Mouse (Mus musculus) heart, embryonic 15.5 days (tissue): ENCODE results near the gene Fbxo6. TPM values are rescaled to one million over a fixed set of nuclear protein-coding genes. Genes with fewer than 3 reads are reported as not detected.

Source experiments
- ATAC-seq: fragments of 200-750 bp; cut with Nextera tagmentation; replicated peaks from 2 replicates; pipeline ENCODE4 v1.8.0; 2017; ENCODE audit warnings: low read depth, moderate TSS enrichment; ENCODE audit not compliant: insufficient number of reproducible peaks, insufficient read depth, low FRiP score
- H3K27ac ChIP-seq: fragments of 300-500 bp; sonication (generic); 2 replicates; pipeline ENCODE4 v1.5.1; 2015; ENCODE audit warnings: mild to moderate bottlenecking, inconsistent platforms
- H3K27me3 ChIP-seq: fragments of 300-500 bp; sonication (generic); 2 replicates; pipeline ENCODE4 v1.6.1; 2015; ENCODE audit warnings: inconsistent platforms
- H3K36me3 ChIP-seq: fragments of 300-500 bp; sonication (generic); 2 replicates; pipeline ENCODE4 v1.6.1; 2015; ENCODE audit warnings: mild to moderate bottlenecking, inconsistent platforms
- H3K4me1 ChIP-seq: fragments of 300-500 bp; sonication (generic); replicated peaks from 2 replicates; pipeline ENCODE4 v1.6.1; 2015; ENCODE audit warnings: inconsistent platforms
- H3K4me2 ChIP-seq: fragments of 300-500 bp; sonication (generic); 2 replicates; pipeline ENCODE4 v1.6.1; 2015; ENCODE audit warnings: inconsistent platforms, mild to moderate bottlenecking, moderate library complexity
- H3K4me3 ChIP-seq: fragments of 300-500 bp; sonication (generic); 2 replicates; pipeline ENCODE4 v1.5.1; 2015; ENCODE audit warnings: mild to moderate bottlenecking, inconsistent platforms
- H3K9ac ChIP-seq: fragments of 300-500 bp; sonication (generic); 2 replicates; pipeline ENCODE4 v1.6.1; 2015; ENCODE audit warnings: mild to moderate bottlenecking, inconsistent platforms
- H3K9me3 ChIP-seq: fragments of 300-500 bp; sonication (generic); replicated peaks from 2 replicates; pipeline ENCODE4 v1.6.1; 2016; ENCODE audit warnings: inconsistent platforms
- WGBS: fragments of 180-500 bp; shearing (Covaris S2); methylation state at CpG from one replicate; pipeline ENCODE4 v1.1.7; 2015; ENCODE audit warnings: mixed read lengths; 5-methylcytosine and 5-hydroxymethylcytosine counted together
- polyA plus RNA-seq: library from polyadenylated mRNA; unstranded; fragments of >200 nt; fragmentation: Nextera tagmentation; extraction: Ambion mirVana; gene quantifications from 2 replicates; pipeline ENCODE4 v1.2.1, GENCODE M21; 2015

Fbxo6 gene
- polyA plus RNA-seq, 1 experiment from 2014 or later: 18.8 TPM

GRCm38 (mm10) chr4:148173811-148174494, 22.0 kb upstream of the Fbxo6 start:
- ATAC-seq: no peak
- no peak overlapping the region for H3K4me2 ChIP-seq
- peak overlapping the region; percentile 1; the same call in 1 of the 2 replicates for H3K4me3 ChIP-seq
- no peaks in the 10 kb centered on the region for H3K9me3 ChIP-seq
- 3% methylated on average over 30 of the region's 30 CpGs for WGBS
- peaks cover 93% of the 10 kb centered on the region for H3K27me3 ChIP-seq
- no peaks in the 10 kb centered on the region for H3K36me3 ChIP-seq
- H3K9ac ChIP-seq: no peak overlapping the region
- H3K27ac ChIP-seq: no peak overlapping the region
- H3K4me1 ChIP-seq: 0 out of 2 replicates have a peak, but pooled peaks cover 4% of the 10 kb centered on the region

- H3K36me3 ChIP-seq: no peaks in the 10 kb centered on the region
- no peak for ATAC-seq
- WGBS: 40% methylated on average over 3 of the region's 3 CpGs
These were observed 19.3 kb upstream of the Fbxo6 start for GRCm38 (mm10) chr4:148171261-148171660.

DNA sequence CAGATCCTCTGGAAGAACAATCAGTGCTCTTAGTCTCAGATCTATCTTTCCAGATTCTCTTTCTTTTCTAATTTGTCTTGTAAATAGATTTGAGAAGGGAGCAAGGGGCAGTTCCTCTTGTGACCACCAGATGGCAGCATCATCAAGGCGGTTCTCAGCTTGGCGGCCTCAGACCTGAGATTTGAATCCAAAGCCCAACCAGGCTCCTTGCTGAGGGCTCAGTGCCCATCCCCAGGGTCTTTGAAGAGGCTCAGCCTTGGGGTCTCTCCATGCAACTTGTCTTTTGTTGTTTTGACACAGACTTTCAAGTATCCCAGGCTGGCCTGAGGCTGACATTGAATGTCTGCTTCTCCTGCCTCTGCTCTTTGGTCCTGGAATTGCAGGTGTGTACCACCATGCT, 18.9 kb upstream of the Fbxo6 start:
- 2% methylated on average over 2 of the region's 2 CpGs for WGBS
- H3K36me3 ChIP-seq: no peaks in the 10 kb centered on the region
- no peak for ATAC-seq
- no peak overlapping the region for H3K27ac ChIP-seq
- H3K4me1 ChIP-seq: peaks cover 12% of the 10 kb centered on the region
- peaks cover 89% of the 10 kb centered on the region for H3K27me3 ChIP-seq
- H3K9ac ChIP-seq: no peak overlapping the region
- no peak overlapping the region for H3K4me3 ChIP-seq
- no peak overlapping the region for H3K4me2 ChIP-seq
- no peaks in the 10 kb centered on the region for H3K9me3 ChIP-seq

More at GRCm38 (mm10) chr4:148171261-148171660, 19.3 kb upstream of the Fbxo6 start:
- H3K4me2 ChIP-seq: no peak overlapping the region
- peaks cover 89% of the 10 kb centered on the region for H3K27me3 ChIP-seq
- H3K27ac ChIP-seq: no peak overlapping the region
- H3K9me3 ChIP-seq: no peaks in the 10 kb centered on the region
- H3K4me3 ChIP-seq: no peak overlapping the region
- no peak overlapping the region for H3K9ac ChIP-seq
- H3K4me1 ChIP-seq: peaks cover 11% of the 10 kb centered on the region

GRCm38 (mm10) chr4:148169586-148169985, 17.6 kb upstream of the Fbxo6 start:
- WGBS: 14% methylated on average over 15 of the region's 15 CpGs
- Histone ChIP-seq H3K4me2 (0 out of 2 replicates have a peak overlapping the region, but pooled peaks have one; percentile 15), H3K36me3 (no peaks in the 10 kb centered on the region), H3K9ac (no peak overlapping the region), H3K4me1 (peaks cover 15% of the 10 kb centered on the region), H3K27ac (no peak overlapping the region), H3K4me3 (no peak overlapping the region), H3K27me3 (peaks cover 89% of the 10 kb centered on the region), H3K9me3 (no peaks in the 10 kb centered on the region)
- ATAC-seq: no peak

DNA sequence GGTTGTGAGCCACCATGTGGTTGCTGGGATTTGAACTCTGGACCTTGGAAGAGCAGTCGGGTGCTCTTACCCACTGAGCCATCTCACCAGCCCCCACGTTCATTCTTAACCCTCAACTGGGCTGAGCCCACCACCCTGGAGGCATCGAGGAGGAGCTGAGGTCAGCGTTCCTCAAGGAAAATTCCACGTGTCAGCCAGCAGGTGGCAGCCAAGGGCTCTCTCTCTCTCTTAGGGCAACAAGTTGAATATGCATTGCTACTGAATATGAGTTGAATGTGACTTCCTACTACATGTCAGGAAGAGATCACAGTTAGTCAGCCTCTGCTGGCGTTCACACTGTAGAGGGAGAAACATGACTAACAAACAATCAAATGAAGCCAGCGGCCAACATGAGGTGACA, 16.3 kb upstream of the Fbxo6 start:
- ATAC-seq: no peak
- 19% methylated on average over 7 of the region's 7 CpGs for WGBS

GRCm38 (mm10) chr4:148166986-148167385, 15.0 kb upstream of the Fbxo6 start:
- Histone ChIP-seq H3K36me3 (no peaks in the 10 kb centered on the region), H3K4me1 (peaks cover 23% of the 10 kb centered on the region), H3K27ac (no peak overlapping the region), H3K9ac (no peak overlapping the region), H3K27me3 (peaks cover 89% of the 10 kb centered on the region), H3K4me2 (peak overlapping the region; percentile 33), H3K9me3 (no peaks in the 10 kb centered on the region), H3K4me3 (0 out of 2 replicates have a peak overlapping the region, but pooled peaks have one; percentile 6)
- no peak for ATAC-seq
- 26% methylated on average over 4 of the region's 4 CpGs for WGBS

More for the DNA sequence above, 16.3 kb upstream of the Fbxo6 start:
- no peak overlapping the region for H3K27ac ChIP-seq
- H3K4me3 ChIP-seq: no peak overlapping the region
- peaks cover 88% of the 10 kb centered on the region for H3K27me3 ChIP-seq
- H3K9me3 ChIP-seq: no peaks in the 10 kb centered on the region
- no peaks in the 10 kb centered on the region for H3K36me3 ChIP-seq
- H3K4me2 ChIP-seq: no peak overlapping the region
- H3K4me1 ChIP-seq: peaks cover 23% of the 10 kb centered on the region
- no peak overlapping the region for H3K9ac ChIP-seq

DNA sequence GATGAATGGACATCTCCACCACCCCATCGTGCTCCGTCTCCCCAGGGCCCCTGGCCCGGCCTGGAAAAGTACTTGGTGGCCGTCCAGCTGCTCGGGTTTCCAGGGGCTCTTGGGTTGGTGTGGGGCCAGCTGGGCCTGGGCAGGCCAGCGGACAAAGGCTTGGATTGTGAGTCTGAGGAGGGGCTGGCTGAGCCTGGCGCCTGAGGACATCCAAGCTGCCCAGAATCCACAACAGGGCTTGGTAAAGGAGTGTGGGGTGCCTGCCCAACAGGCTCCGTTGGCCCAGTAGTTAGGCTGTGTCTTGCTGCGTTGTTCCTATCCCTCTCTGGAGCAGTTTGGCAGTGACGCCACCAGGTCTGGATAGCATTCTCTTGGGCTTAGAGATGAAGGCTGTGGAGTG, 14.5 kb upstream of the Fbxo6 start:
- Histone ChIP-seq H3K27me3 (peaks cover 89% of the 10 kb centered on the region), H3K4me3 (0 out of 2 replicates have a peak overlapping the region, but pooled peaks have one; percentile 6), H3K36me3 (no peaks in the 10 kb centered on the region), H3K4me1 (peaks cover 23% of the 10 kb centered on the region), H3K9me3 (no peaks in the 10 kb centered on the region), H3K27ac (no peak overlapping the region), H3K9ac (no peak overlapping the region), H3K4me2 (peak overlapping the region; percentile 33; the same call in 1 of the 2 replicates)
- no peak for ATAC-seq
- WGBS: 5% methylated on average over 10 of the region's 10 CpGs

- ATAC-seq: no peak
- Histone ChIP-seq H3K9me3 (no peaks in the 10 kb centered on the region), H3K4me2 (no peak overlapping the region), H3K36me3 (no peaks in the 10 kb centered on the region), H3K4me3 (no peak overlapping the region), H3K9ac (no peak overlapping the region), H3K27ac (no peak overlapping the region), H3K27me3 (peaks cover 90% of the 10 kb centered on the region), H3K4me1 (peaks cover 27% of the 10 kb centered on the region)
- WGBS: 12% methylated on average over 17 of the region's 17 CpGs
These were observed 13.6 kb upstream of the Fbxo6 start for GRCm38 (mm10) chr4:148165551-148165950.

DNA sequence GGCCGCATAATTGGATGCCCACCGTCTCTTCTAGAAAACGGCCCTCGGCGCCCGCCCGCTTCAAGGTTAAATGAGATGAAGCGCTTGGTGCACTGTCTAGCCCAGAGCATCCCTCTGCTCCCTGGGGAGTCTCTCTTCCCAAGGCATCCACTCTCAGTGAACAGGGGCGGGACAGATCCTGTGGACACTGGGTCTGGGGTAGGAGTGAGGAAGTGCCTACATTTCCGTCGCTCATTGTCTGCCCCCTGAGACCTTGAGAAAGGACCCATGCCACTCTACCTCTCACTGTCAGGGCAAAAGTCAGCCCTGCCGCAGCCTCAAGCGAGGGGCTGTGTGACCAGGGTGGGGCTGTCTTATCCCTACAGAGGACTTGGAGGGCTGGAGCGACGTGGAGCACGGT, 12.5 kb upstream of the Fbxo6 start:
- H3K4me3 ChIP-seq: peak overlapping the region; percentile 45
- no peak overlapping the region for H3K27ac ChIP-seq
- 0 out of 2 replicates have a peak overlapping the region, but pooled peaks have one; percentile 10 for H3K9ac ChIP-seq
- H3K4me1 ChIP-seq: peaks cover 34% of the 10 kb centered on the region
- ATAC-seq: no peak
- WGBS: under 1% methylated on average over 16 of the region's 16 CpGs
- H3K27me3 ChIP-seq: peaks cover 90% of the 10 kb centered on the region
- no peaks in the 10 kb centered on the region for H3K9me3 ChIP-seq
- no peaks in the 10 kb centered on the region for H3K36me3 ChIP-seq
- H3K4me2 ChIP-seq: peak overlapping the region; percentile 72

- H3K4me3 ChIP-seq: peak overlapping the region; percentile 45
- no peaks in the 10 kb centered on the region for H3K9me3 ChIP-seq
- peak overlapping the region; percentile 10; the same call in 1 of the 2 replicates for H3K9ac ChIP-seq
- peaks cover 88% of the 10 kb centered on the region for H3K27me3 ChIP-seq
- H3K4me1 ChIP-seq: peaks cover 38% of the 10 kb centered on the region
- no peaks in the 10 kb centered on the region for H3K36me3 ChIP-seq
- H3K27ac ChIP-seq: no peak overlapping the region
- ATAC-seq: peak; percentile 19
- peak overlapping the region; percentile 72 for H3K4me2 ChIP-seq
- under 1% methylated on average over 29 of the region's 29 CpGs for WGBS
These were observed 12.1 kb upstream of the Fbxo6 start for GRCm38 (mm10) chr4:148164002-148164439.

DNA sequence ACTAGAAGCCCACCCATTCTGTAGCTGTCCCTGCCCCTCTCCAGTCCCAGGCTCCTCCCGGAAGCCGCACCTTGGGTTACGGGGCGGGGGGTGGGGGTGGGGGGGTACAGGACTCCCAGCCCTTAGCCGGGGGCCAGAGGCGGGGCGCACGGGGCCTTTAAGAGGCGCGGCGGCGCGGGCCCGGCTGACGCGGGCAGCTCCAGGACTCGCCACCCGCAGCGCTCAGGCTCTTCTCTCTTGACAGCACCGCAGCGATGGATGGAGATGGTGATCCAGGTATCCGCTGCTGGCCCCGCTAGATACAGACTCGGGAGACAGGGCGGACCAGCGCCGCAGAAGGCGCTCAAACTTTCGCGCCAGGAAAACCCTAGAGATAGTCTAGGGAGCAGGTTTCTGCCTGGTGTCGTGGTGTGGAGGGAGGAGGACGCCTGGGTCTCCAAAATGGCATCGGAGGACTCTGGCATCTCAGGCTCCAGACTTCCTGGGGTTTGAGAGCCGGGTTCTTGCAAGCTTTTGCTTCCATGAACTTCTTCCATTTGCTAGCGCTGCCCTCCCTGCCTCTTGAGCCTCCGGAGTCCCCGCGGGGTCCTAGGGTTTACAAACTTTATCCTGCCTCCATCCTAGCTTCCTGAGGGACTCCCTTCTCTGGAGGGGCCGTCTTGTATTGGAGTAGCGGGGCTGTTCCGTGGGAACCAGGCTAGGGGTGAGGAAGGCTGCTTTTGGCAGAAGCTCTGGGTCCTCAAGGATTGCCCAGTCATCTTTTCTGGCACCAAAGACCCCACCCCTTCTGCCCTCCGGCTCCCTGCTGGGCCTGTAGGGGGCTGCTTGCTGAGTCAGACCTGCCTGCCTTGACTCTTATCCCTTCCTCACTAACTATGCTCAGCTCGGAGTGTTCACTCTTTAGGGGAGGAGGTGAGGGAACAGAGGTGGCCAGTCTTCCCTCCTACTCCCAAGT, 8.8 kb upstream of the Fbxo6 start, which contains the start of the genes Fbxo44 and Fbxo2:
TSS of gene Fbxo44 (minus strand) at position 47 of the 955 bp plus-strand sequence.
TSS of gene Fbxo2 (plus strand) at position 186 of the 955 bp plus-strand sequence.
- Histone ChIP-seq H3K4me1 (peaks cover 40% of the 10 kb centered on the region), H3K9me3 (no peaks in the 10 kb centered on the region)

More for the DNA sequence above, 8.8 kb upstream of the Fbxo6 start, which contains the start of the genes Fbxo44 and Fbxo2:
- Histone ChIP-seq H3K27me3 (peaks cover 65% of the 10 kb centered on the region), H3K27ac (peak within 1 kb of the TSS; percentile 81), H3K4me3 (peak within 1 kb of the TSS; percentile 77), H3K4me2 (peak within 1 kb of the TSS; percentile 98), H3K9ac (peak within 1 kb of the TSS; percentile 82), H3K36me3 (peaks cover 13% of the 10 kb centered on the region; the same call in 1 of the 2 replicates)
- 1% methylated on average over 31 of the region's 43 CpGs for WGBS
- ATAC-seq: peak; percentile 23
